In the genomic region with DNA sequence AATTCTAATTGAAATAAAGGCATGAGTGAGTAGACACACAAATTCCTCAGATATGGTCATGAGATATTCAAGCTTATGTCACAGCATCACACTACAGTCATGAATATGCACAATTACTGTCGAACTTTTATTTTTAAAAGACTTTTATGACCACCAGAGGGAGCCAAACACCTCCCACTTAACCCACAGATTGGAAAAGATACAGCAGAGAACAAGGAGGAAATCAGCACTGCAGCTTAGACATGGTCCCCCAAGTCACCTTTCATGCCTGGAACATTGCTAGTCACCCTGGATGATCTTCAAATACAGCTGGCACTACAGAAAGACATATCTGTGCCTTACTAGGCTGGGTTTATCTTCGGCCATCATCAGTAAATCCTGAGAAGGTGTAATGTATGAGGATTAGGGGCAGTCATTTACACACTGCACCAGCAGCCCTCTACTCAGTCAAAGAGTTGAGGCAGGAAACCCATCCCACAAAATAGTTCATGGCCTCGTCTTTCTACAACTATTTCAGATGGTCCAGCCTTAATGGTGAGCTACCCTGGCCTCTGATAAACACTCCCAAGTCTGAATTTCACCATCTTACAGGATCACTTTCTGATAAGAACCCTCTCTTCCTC, we compare ENCODE assay signal across 7 mouse cellular contexts.
DNase-seq lines count a peak whose midpoint lies in the region; ATAC-seq lines count a peak whose summit lies in the region.

No protein-coding gene starts in this region.

- no peak overlapping the region for H3K27ac ChIP-seq in kidney, embryonic 14.5 days (ENCODE audit: low read depth, low read length)
- no peak overlapping the region for H3K27ac ChIP-seq in forebrain, embryonic 14.5 days (ENCODE audit: low read depth, low read length)

- 44% methylated on average over 3 of the region's 3 CpGs for WGBS in kidney, embryonic 14.5 days
- 50% methylated on average over 3 of the region's 3 CpGs for WGBS in forebrain, embryonic 14.5 days

- ATAC-seq in kidney, embryonic 14.5 days (ENCODE audit: low FRiP score, low TSS enrichment), result peak; percentile 25; the same call in 1 of the 2 replicates
- ATAC-seq in forebrain, embryonic 14.5 days, result 0 out of 2 replicates have a peak, but pooled peaks have one; percentile 23

- intact Hi-C loops in left cerebral cortex, postnatal 25 days (cut with DNase I), result loop anchor here (2.0 to 5.0 kb wide), 3 partner anchors 336 to 1513 kb away; no protein-coding TSS in a partner anchor

- no peaks in the 10 kb centered on the region for H3K9me3 ChIP-seq in kidney, embryonic 14.5 days (ENCODE audit: control insufficient read depth, low read length)
- H3K9me3 ChIP-seq in forebrain, embryonic 14.5 days (replicated peaks; ENCODE audit: control insufficient read depth, low read length), result no peaks in the 10 kb centered on the region

- H3K27me3 ChIP-seq in kidney, embryonic 14.5 days (ENCODE audit: control insufficient read depth, insufficient read depth, low read length), result no peaks in the 10 kb centered on the region; the same call in 1 of the 2 replicates
- no peaks in the 10 kb centered on the region for H3K27me3 ChIP-seq in forebrain, embryonic 14.5 days (replicated peaks; ENCODE audit: control insufficient read depth, insufficient read depth, low read length)

- no peaks in the 10 kb centered on the region for H3K36me3 ChIP-seq in kidney, embryonic 14.5 days (ENCODE audit: control insufficient read depth, insufficient read depth, low read length)
- no peaks in the 10 kb centered on the region for H3K36me3 ChIP-seq in forebrain, embryonic 14.5 days (ENCODE audit: control insufficient read depth, insufficient read depth, low read length)

- no peak overlapping the region for H3K4me2 ChIP-seq in kidney, embryonic 14.5 days (replicated peaks; ENCODE audit: low read depth, low read length)
- no peak overlapping the region for H3K4me2 ChIP-seq in forebrain, embryonic 14.5 days (ENCODE audit: low read length)

- 0 out of 2 replicates have a peak, but pooled peaks cover 4% of the 10 kb centered on the region for H3K4me1 ChIP-seq in kidney, embryonic 14.5 days (ENCODE audit: control insufficient read depth, insufficient read depth, low read length)
- H3K4me1 ChIP-seq in forebrain, embryonic 14.5 days (ENCODE audit: control insufficient read depth, insufficient read depth, low read length), result no peaks in the 10 kb centered on the region

- no peak overlapping the region for H3K4me3 ChIP-seq in kidney, embryonic 14.5 days (ENCODE audit: low read length)
- no peak overlapping the region for H3K4me3 ChIP-seq in forebrain, embryonic 14.5 days (ENCODE audit: low read depth, low read length)

- H3K9ac ChIP-seq in kidney, embryonic 14.5 days (ENCODE audit: low read depth, low read length), result no peak overlapping the region
- H3K9ac ChIP-seq in forebrain, embryonic 14.5 days (ENCODE audit: low read length), result no peak overlapping the region

- DNase-seq in kidney, adult 11 months, result no peak
- peak; percentile 26 for DNase-seq in R1 (ENCODE audit: low read depth, low spot score)
- peak; percentile 57 for DNase-seq in forebrain, embryonic 14.5 days (ENCODE audit: low spot score)
- DNase-seq in left cerebral cortex, postnatal 25 days (ENCODE audit: low spot score in 2 of 2), result peak; percentile 51 to 66
- DNase-seq in spleen, postnatal 14 days (ENCODE audit: low spot score in 2 of 2), result no peak
- no peak for DNase-seq in spleen, postnatal 4 days (ENCODE audit: low spot score in 2 of 2)

Comparison
In these comparisons a context has a peak if more than half of its experiments do, and no peak if none do; other contexts are left out.
1. DNase-seq: peak in R1 (single experiment), forebrain, embryonic 14.5 days (single experiment) and left cerebral cortex, postnatal 25 days (2 of 2); none in kidney, adult 11 months (single experiment), spleen, postnatal 14 days (0 of 2) and spleen, postnatal 4 days (0 of 2).